Mouse (Mus musculus): ENCODE results near the gene Adgrd1.

Adgrd1 gene

DNA sequence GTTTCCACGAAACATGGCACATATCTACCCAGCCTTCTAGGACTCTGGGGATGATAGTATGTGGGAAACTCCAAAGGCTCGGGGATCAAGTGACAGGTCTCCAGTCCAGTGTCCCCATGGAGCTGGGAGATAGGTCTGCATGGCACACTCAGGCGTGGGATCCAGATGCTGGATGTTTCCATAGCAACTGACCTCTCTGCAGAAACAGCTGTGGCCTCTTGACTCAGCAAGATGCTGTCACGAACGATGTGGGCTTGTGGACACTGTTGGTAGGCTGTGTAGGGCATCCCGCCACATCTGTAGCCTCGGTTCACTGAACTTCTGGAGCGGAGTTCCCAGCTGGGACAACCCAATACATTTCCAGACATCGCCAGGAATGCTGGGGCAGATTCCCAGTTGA, 51.9 kb downstream of the Adgrd1 start:
- H3K27me3 ChIP-seq (ENCODE audit: insufficient read depth, low read length) = peaks cover 8% of the 10 kb centered on the region
- peaks cover 71% of the 10 kb centered on the region for H3K4me1 ChIP-seq (replicated peaks; ENCODE audit: low read depth, low read length)
- H3K9me3 ChIP-seq (ENCODE audit: low read length) = peaks cover 3% of the 10 kb centered on the region; the same call in 1 of the 2 replicates

DNA sequence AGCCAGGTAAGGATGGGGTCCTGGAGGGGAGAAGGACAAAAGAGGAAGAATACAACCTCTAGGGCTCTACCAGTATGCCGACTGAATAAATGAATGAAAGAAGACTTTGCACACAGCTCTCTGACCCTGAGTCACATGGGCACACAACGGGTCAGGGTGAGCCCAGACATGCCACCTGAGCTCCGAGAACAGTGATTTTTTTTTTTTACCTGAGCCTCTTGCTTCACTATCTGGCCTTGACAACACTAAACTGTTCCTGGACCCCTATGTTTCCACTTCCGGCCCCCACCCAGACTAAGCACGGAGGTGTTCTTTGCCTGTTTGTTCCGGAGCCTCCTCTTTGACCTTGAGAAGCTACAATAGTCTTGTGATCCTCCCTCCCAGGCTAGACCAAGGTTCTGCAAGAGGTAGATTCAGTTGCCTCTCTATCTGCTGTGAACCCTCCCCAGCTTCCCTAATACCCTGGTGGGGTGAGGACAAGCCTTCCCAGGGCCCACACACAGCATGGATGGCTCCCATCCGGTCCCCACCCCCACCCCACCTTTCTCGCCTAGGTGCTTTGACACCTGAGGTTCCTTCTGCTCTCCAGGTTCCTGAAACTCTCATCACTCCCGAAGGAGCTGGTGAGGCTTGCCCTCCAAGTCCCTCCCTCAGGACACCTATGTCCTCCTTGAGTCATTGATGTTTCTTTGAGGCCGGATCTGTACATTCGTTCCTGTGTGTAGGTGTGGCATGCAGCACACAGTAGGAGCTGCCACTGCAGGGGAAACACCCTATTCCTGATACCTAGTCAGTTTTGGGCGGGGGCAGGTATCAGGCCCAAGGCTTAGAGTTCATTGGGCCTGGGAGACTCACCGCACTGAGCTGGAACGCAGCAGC, 58.7 kb downstream of the Adgrd1 start:
- H3K27me3 ChIP-seq (ENCODE audit: insufficient read depth, low read length) = peaks cover 2% of the 10 kb centered on the region
- TF ChIP-seq CTCF (conservative IDR thresholded peaks at IDR 0.05; ENCODE audit: low read length) (no peak), NANOG (IDR thresholded peaks at IDR 0.05; ENCODE audit: borderline replicate concordance, low read length) (peak; percentile 63), POU5F1 (IDR thresholded peaks at IDR 0.05; ENCODE audit: borderline replicate concordance, low read length) (no peak)
- H3K9me3 ChIP-seq (ENCODE audit: low read length) = peaks cover 1% of the 10 kb centered on the region; the same call in 1 of the 2 replicates
- H3K36me3 ChIP-seq (ENCODE audit: insufficient read depth, low read length) = no peaks in the 10 kb centered on the region; the same call in 1 of the 2 replicates
- H3K4me1 ChIP-seq (replicated peaks; ENCODE audit: low read depth, low read length) = peaks cover 84% of the 10 kb centered on the region
- peak overlapping the region; percentile 57 for H3K4me3 ChIP-seq (replicated peaks; ENCODE audit: low read length)

More for the DNA sequence above, 51.9 kb downstream of the Adgrd1 start:
- Histone ChIP-seq H3K36me3 (ENCODE audit: insufficient read depth, low read length) (no peaks in the 10 kb centered on the region; the same call in 1 of the 2 replicates), H3K4me3 (replicated peaks; ENCODE audit: low read length) (no peak overlapping the region)
- TF ChIP-seq CTCF (conservative IDR thresholded peaks at IDR 0.05; ENCODE audit: low read length) (no peak), POU5F1 (IDR thresholded peaks at IDR 0.05; ENCODE audit: borderline replicate concordance, low read length) (no peak), NANOG (IDR thresholded peaks at IDR 0.05; ENCODE audit: borderline replicate concordance, low read length) (no peak)

DNA sequence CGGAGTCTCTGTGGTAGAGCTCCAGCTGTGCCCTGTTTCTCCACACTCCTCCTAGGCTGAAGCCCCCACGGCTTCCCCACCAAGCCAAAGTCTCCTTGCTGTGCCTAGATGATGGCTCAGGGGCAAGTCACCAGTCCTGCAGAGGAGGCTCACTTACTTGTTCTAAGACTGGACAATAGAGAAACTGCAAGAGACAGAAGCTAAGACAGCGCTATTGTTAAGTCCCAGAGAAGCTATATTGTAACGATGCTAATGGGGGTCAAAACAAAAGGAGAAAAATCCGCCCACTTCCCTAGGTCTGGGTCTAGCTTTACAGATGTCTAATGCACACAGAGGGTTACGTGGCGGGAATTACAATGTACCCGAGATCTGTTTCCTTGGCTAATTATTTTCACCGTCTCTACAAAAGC, 59.4 kb downstream of the Adgrd1 start:
- H3K36me3 ChIP-seq (ENCODE audit: insufficient read depth, low read length) = no peaks in the 10 kb centered on the region; the same call in 1 of the 2 replicates
- TF ChIP-seq POU5F1 (IDR thresholded peaks at IDR 0.05; ENCODE audit: borderline replicate concordance, low read length) (no peak), NANOG (IDR thresholded peaks at IDR 0.05; ENCODE audit: borderline replicate concordance, low read length) (peak; percentile 28)

DNA sequence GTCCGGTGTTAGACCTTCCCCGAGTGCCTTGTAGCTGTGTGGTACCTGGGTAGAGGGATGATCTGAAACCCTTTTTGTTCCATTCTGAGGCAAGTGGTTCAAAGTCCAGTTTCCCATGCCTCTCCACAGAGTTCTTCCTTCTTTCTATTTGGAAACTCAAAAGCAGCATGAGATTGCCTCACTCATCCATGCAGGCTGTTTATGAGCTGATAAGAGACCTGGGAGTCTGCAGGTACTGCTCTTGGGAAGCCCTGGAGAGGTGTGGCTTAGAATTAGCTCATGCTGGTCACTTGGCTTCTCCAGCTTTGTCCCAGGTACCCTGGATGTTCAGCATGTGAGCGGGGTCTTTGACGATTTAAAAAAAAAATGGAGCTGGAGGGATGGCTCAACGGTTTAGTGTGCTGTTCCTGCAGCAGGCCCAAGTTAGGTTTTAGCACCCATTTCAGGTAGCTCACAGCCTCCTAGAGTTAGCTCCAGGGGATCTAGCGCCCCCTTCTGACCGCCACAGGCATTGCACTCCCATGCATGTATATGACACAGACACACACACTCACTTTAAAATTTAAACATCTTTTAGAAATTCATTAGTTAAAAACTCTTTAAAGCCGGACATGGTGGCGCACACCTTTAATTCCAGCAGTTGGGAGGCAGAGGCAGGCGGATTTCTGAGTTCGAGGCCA, 65.0 kb downstream of the Adgrd1 start:
- Histone ChIP-seq H3K27me3 (ENCODE audit: insufficient read depth, low read length) (no peaks in the 10 kb centered on the region), H3K36me3 (ENCODE audit: insufficient read depth, low read length) (no peaks in the 10 kb centered on the region), H3K4me1 (replicated peaks; ENCODE audit: low read depth, low read length) (peaks cover 89% of the 10 kb centered on the region), H3K9me3 (ENCODE audit: low read length) (no peaks in the 10 kb centered on the region), H3K4me3 (replicated peaks; ENCODE audit: low read length) (peak overlapping the region; percentile 39; the same call in 1 of the 2 replicates)
- TF ChIP-seq NANOG (IDR thresholded peaks at IDR 0.05; ENCODE audit: borderline replicate concordance, low read length) (no peak), CTCF (conservative IDR thresholded peaks at IDR 0.05; ENCODE audit: low read length) (peak; percentile 99)

More for the DNA sequence above, 59.4 kb downstream of the Adgrd1 start:
- peak overlapping the region; percentile 57 for H3K4me3 ChIP-seq (replicated peaks; ENCODE audit: low read length)
- H3K27me3 ChIP-seq (ENCODE audit: insufficient read depth, low read length) = no peaks in the 10 kb centered on the region
- no peaks in the 10 kb centered on the region for H3K9me3 ChIP-seq (ENCODE audit: low read length)
- H3K4me1 ChIP-seq (replicated peaks; ENCODE audit: low read depth, low read length) = peaks cover 84% of the 10 kb centered on the region

GRCm38 (mm10) chr5:129163416-129163815, 66.9 kb downstream of the Adgrd1 start:
- TF ChIP-seq NANOG (IDR thresholded peaks at IDR 0.05; ENCODE audit: borderline replicate concordance, low read length) = no peak
- no peak for TF ChIP-seq POU5F1 (IDR thresholded peaks at IDR 0.05; ENCODE audit: borderline replicate concordance, low read length)
- TF ChIP-seq CTCF (conservative IDR thresholded peaks at IDR 0.05; ENCODE audit: low read length) = no peak
- Histone ChIP-seq H3K9me3 (ENCODE audit: low read length) (no peaks in the 10 kb centered on the region), H3K27me3 (ENCODE audit: insufficient read depth, low read length) (no peaks in the 10 kb centered on the region), H3K36me3 (ENCODE audit: insufficient read depth, low read length) (no peaks in the 10 kb centered on the region), H3K4me3 (replicated peaks; ENCODE audit: low read length) (no peak overlapping the region), H3K4me1 (replicated peaks; ENCODE audit: low read depth, low read length) (peaks cover 88% of the 10 kb centered on the region)

GRCm38 (mm10) chr5:129164091-129164490, 67.5 kb downstream of the Adgrd1 start:
- Histone ChIP-seq H3K4me3 (replicated peaks; ENCODE audit: low read length) (0 out of 2 replicates have a peak overlapping the region, but pooled peaks have one; percentile 20), H3K9me3 (ENCODE audit: low read length) (no peaks in the 10 kb centered on the region), H3K27me3 (ENCODE audit: insufficient read depth, low read length) (no peaks in the 10 kb centered on the region), H3K36me3 (ENCODE audit: insufficient read depth, low read length) (no peaks in the 10 kb centered on the region), H3K4me1 (replicated peaks; ENCODE audit: low read depth, low read length) (peaks cover 90% of the 10 kb centered on the region)
- TF ChIP-seq POU5F1 (IDR thresholded peaks at IDR 0.05; ENCODE audit: borderline replicate concordance, low read length) (no peak), NANOG (IDR thresholded peaks at IDR 0.05; ENCODE audit: borderline replicate concordance, low read length) (no peak), CTCF (conservative IDR thresholded peaks at IDR 0.05; ENCODE audit: low read length) (no peak)

GRCm38 (mm10) chr5:129164911-129165584, 68.5 kb downstream of the Adgrd1 start:
- TF ChIP-seq NANOG (IDR thresholded peaks at IDR 0.05; ENCODE audit: borderline replicate concordance, low read length) (no peak), POU5F1 (IDR thresholded peaks at IDR 0.05; ENCODE audit: borderline replicate concordance, low read length) (no peak), CTCF (conservative IDR thresholded peaks at IDR 0.05; ENCODE audit: low read length) (no peak)
- no peaks in the 10 kb centered on the region for H3K27me3 ChIP-seq (ENCODE audit: insufficient read depth, low read length)
- H3K9me3 ChIP-seq (ENCODE audit: low read length) = no peaks in the 10 kb centered on the region
- H3K4me1 ChIP-seq (replicated peaks; ENCODE audit: low read depth, low read length) = peaks cover 92% of the 10 kb centered on the region
- H3K4me3 ChIP-seq (replicated peaks; ENCODE audit: low read length) = no peak overlapping the region
- no peaks in the 10 kb centered on the region for H3K36me3 ChIP-seq (ENCODE audit: insufficient read depth, low read length)

- H3K36me3 ChIP-seq (ENCODE audit: insufficient read depth, low read length) = no peaks in the 10 kb centered on the region
- no peaks in the 10 kb centered on the region for H3K27me3 ChIP-seq (ENCODE audit: insufficient read depth, low read length)
- TF ChIP-seq POU5F1 (IDR thresholded peaks at IDR 0.05; ENCODE audit: borderline replicate concordance, low read length) (no peak), CTCF (conservative IDR thresholded peaks at IDR 0.05; ENCODE audit: low read length) (no peak), NANOG (IDR thresholded peaks at IDR 0.05; ENCODE audit: borderline replicate concordance, low read length) (no peak)
- H3K9me3 ChIP-seq (ENCODE audit: low read length) = no peaks in the 10 kb centered on the region
- no peak overlapping the region for H3K4me3 ChIP-seq (replicated peaks; ENCODE audit: low read length)
- H3K4me1 ChIP-seq (replicated peaks; ENCODE audit: low read depth, low read length) = peaks cover 92% of the 10 kb centered on the region
Observed at GRCm38 (mm10) chr5:129165595-129165994, 69.0 kb downstream of the Adgrd1 start.

Data from E14TG2a.4 (cell line).